Mouse (Mus musculus): ENCODE results near the gene Hist2h2ac.
"Not testable (repeated sequence)": the region's sequence is repeated elsewhere in the genome, so short reads cannot be mapped to it uniquely, and the experiment has no call there.

Gene Hist2h2ac

DNA sequence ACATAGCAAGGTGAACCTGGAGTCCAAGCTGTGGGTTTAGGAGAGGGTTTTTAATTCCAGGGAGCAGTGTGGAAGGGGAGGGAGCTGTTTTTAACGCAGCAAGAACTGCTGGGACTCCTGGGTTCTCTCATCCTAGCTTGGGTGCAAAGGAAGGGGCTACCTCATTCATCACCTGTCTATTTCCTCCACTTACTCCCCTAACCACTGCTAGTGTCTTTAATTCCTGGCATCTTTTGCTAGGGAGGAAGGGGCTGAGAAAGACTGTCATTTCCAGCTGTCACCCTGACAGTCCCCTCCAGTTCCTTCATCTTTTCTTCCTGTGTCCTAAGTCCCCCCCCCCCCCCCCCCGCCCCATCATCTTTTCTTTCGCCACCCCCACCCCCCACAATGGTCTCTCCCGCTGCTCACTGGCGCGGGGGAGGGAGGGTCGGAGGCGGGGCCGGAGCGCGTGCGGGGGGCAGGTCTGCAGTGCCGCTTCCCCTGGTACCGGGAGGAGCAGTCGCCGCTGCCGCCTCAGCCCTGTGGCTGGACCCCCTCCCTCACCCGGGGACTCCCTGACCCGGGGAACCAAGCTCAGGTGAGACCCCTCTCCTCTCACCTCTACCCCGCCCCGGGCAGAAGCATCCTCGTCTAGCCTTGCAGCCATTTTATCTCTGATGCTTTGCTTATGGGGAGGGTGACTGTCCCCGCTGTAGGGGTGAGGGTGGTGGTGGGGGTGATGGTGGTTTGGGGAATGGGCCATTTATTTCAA lies 39.8 kb downstream of the Hist2h2ac start, which contains the start of gene Sv2a:
Sv2a (plus strand) TSS at position 425 of the 751 bp plus-strand sequence.
- peak; percentile 76 for DNase-seq

GRCm38 (mm10) chr3:96179531-96179930 lies 41.1 kb downstream of the Hist2h2ac start:
- no peak for DNase-seq

DNA sequence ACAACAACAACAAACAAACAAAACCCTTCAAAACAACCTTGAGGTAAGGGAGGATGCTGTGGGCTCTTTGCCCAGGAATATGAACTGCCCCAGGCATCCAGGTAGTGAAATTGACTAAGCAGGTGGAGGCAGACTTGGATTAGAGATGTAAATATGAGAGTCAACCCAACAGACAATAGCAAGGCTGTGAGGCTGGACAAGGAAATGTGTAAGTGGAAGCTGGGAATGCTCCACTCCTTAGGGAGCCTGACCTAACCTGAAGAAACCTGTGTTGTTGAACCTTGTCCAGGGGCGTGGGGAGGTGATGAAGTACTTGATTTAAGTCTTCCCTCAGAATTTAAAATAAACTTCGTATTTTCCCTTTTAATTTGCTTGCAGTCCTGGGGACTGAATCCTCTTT lies 41.8 kb downstream of the Hist2h2ac start:
- no peak for DNase-seq

- no peak for DNase-seq
Measured at GRCm38 (mm10) chr3:96178427-96178826, 42.3 kb downstream of the Hist2h2ac start.

GRCm38 (mm10) chr3:96175251-96175650 lies 45.4 kb downstream of the Hist2h2ac start:
- no peak for DNase-seq

GRCm38 (mm10) chr3:96174042-96174441 lies 46.6 kb downstream of the Hist2h2ac start:
- DNase-seq = not testable (repeated sequence)

DNA sequence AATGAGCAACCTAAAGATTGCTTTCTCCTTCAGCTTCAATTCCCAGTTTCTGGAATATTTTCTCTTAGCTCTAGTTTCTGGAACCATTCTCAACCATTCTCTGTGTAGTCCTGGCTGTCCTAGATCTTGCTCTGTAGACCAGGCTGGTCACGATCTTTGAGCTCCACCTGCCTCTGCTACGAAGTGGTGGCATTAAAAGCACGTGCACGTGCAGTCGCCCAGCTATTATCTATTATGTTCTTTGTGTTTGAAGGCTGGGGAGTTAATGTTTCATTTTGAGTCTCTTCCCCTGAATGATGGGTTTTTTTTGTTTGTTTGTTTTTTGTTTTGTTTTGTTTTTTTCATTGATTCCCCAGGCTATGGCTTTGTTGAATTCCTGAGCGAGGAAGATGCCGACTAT lies 47.5 kb downstream of the Hist2h2ac start:
- DNase-seq = no peak

GRCm38 (mm10) chr3:96172197-96173178 lies 48.2 kb downstream of the Hist2h2ac start, which contains the start of gene Sf3b4:
Gene Sf3b4, plus strand, starts transcription at chr3:96172332.
- DNase-seq = peak; percentile 77

GRCm38 (mm10) chr3:96171583-96172196 lies 49.0 kb downstream of the Hist2h2ac start:
- no peak for DNase-seq

GRCm38 (mm10) chr3:96170976-96171545 lies 49.6 kb downstream of the Hist2h2ac start:
- no peak for DNase-seq
